Mouse (Mus musculus) kidney, embryonic 14.5 days (tissue): ENCODE measurements around the gene L1cam. TPM values are rescaled to one million over a fixed set of nuclear protein-coding genes. Genes with fewer than 3 reads are reported as not detected.

ENCODE experiments used
- ATAC-seq: fragments of 200-750 bp; cut with Nextera tagmentation; 2 replicates; pipeline ENCODE4 v1.8.0; 2017; ENCODE audit warnings: moderate number of reproducible peaks, mild to moderate bottlenecking, moderate TSS enrichment, moderate library complexity; ENCODE audit not compliant: low FRiP score, low TSS enrichment
- H3K27ac ChIP-seq: fragments of 300-500 bp; sonication (generic); 2 replicates; pipeline ENCODE4 v1.5.1; 2014; ENCODE audit warnings: low read depth, mild to moderate bottlenecking, low read length, moderate library complexity, mixed read lengths
- H3K27me3 ChIP-seq: fragments of 300-500 bp; sonication (generic); 2 replicates; pipeline ENCODE4 v1.6.1; 2014; ENCODE audit warnings: mild to moderate bottlenecking, low read length; ENCODE audit not compliant: control insufficient read depth, insufficient read depth
- H3K36me3 ChIP-seq: fragments of 300-500 bp; sonication (generic); 2 replicates; pipeline ENCODE4 v1.6.1; 2014; ENCODE audit warnings: low read length, mixed read lengths; ENCODE audit not compliant: control insufficient read depth, insufficient read depth
- H3K4me1 ChIP-seq: fragments of 300-500 bp; sonication (generic); 2 replicates; pipeline ENCODE4 v1.6.1; 2014; ENCODE audit warnings: low read length, mixed read lengths; ENCODE audit not compliant: control insufficient read depth, insufficient read depth
- H3K4me2 ChIP-seq: fragments of 300-500 bp; sonication (generic); replicated peaks from 2 replicates; pipeline ENCODE4 v1.6.1; 2014; ENCODE audit warnings: low read depth, mild to moderate bottlenecking, low read length
- H3K4me3 ChIP-seq: fragments of 300-500 bp; sonication (generic); 2 replicates; pipeline ENCODE4 v1.5.1; 2014; ENCODE audit warnings: mild to moderate bottlenecking, low read length
- H3K9ac ChIP-seq: fragments of 300-500 bp; sonication (generic); 2 replicates; pipeline ENCODE4 v1.6.1; 2014; ENCODE audit warnings: low read depth, mild to moderate bottlenecking, low read length, moderate library complexity
- H3K9me3 ChIP-seq: fragments of 300-500 bp; sonication (generic); 2 replicates; pipeline ENCODE4 v1.6.1; 2016; ENCODE audit warnings: low read length; ENCODE audit not compliant: control insufficient read depth
- WGBS: fragments of 180-500 bp; shearing (Covaris S2); extraction: QIAGEN DNeasy Blood & Tissue Kit; methylation state at CpG from one replicate; pipeline ENCODE4 v1.1.7; 2014; 5-methylcytosine and 5-hydroxymethylcytosine counted together
- polyA plus RNA-seq: library from polyadenylated mRNA; unstranded; fragments of >200 nt; fragmentation: Nextera tagmentation; extraction: Ambion mirVana; gene quantifications from 2 replicates; pipeline ENCODE4 v1.2.1, GENCODE M21; 2014

Gene L1cam
- polyA plus RNA-seq, 1 experiment from 2014 or later: 6.1 TPM

DNA sequence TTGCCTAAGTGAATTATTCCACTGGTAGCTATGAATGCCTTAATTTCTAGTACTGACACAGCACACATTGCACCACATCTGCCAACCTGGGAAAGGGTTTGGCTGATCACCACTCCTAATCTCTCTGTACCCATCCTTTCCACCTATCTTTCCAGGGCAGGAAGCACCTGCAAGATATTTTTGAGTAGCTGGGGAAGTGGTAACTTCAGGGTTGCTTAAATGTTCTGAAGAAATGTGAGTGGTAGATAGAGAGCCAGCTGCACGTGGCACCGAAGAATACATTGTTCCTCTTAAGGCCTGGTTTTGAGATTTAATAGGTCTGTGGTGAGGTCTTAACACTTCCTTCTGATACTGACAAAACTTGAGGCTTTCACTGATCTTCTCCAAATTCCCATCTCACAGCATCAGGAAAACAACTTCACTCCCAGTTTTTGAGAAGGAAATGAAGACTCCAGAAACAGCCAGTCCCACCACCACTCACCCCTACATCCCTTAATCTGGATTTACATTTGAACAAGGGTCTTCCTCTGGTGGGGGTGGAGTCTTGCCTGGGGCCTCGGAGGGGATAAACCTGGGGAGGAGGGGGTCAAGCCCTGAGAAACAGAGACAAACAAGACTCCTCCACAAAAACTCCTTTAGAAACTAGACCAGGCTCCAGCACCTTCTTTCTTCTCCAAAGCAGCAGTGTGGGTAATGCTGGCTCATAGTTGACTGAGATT, 79.2 kb downstream of the L1cam start:
- Histone ChIP-seq H3K4me1 (no peaks in the 10 kb centered on the region), H3K9ac (no peak overlapping the region), H3K4me3 (no peak overlapping the region), H3K36me3 (no peaks in the 10 kb centered on the region), H3K9me3 (no peaks in the 10 kb centered on the region), H3K27me3 (no peaks in the 10 kb centered on the region), H3K4me2 (no peak overlapping the region), H3K27ac (no peak overlapping the region)
- no peak for ATAC-seq
- WGBS: 63% methylated on average over 3 of the region's 3 CpGs

DNA sequence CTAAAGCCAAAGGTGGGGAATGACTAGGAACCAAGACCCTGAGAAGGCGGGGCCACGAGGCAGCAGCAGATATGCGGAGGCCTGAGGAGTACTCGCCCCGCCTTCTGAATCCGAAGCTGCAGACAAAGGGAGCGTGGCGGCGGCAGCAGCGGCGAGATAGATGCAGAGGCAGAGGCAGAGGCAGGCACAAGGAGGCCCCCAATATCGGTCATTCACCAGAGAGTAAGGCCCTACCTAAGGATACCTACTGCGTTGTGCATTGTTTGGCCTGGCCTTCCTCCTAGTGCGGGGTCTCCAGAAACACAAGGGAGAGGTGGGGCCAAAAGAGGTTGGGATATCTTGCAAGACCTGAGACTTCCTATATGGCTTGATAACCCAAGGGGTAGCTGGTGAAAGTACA, 80.8 kb downstream of the L1cam start:
- H3K9me3 ChIP-seq: no peaks in the 10 kb centered on the region
- no peaks in the 10 kb centered on the region for H3K4me1 ChIP-seq
- H3K4me2 ChIP-seq: peak overlapping the region; percentile 26
- no peaks in the 10 kb centered on the region for H3K27me3 ChIP-seq
- H3K9ac ChIP-seq: peak overlapping the region; percentile 50; the same call in 1 of the 2 replicates
- H3K27ac ChIP-seq: no peak overlapping the region
- H3K4me3 ChIP-seq: peak overlapping the region; percentile 23
- 24% methylated on average over 14 of the region's 14 CpGs for WGBS
- H3K36me3 ChIP-seq: no peaks in the 10 kb centered on the region
- peak; percentile 72; the same call in 1 of the 2 replicates for ATAC-seq

DNA sequence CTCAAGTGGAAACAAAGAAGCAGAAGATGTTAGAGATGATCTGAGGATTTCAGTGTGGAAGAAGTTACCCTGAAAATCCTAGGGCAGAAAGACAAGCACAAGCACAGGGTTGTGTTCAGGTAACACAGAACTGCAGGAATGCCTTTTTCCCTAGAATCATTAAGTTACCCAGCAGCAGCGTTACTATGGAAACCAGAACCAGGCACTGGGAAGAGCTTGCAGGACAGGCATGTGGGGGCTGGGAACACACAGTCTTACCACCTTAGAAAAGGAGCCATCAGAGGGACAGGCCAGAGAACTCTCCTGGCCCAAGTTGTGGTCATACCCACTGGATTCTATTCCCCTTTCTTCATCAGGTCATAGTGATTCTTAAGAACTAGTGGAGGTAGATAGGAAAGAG, 90.1 kb downstream of the L1cam start:
- no peak for ATAC-seq
- H3K4me3 ChIP-seq: no peak overlapping the region
- H3K4me2 ChIP-seq: no peak overlapping the region
- no peak overlapping the region for H3K27ac ChIP-seq
- no peaks in the 10 kb centered on the region for H3K4me1 ChIP-seq
- no peaks in the 10 kb centered on the region for H3K27me3 ChIP-seq
- H3K36me3 ChIP-seq: no peaks in the 10 kb centered on the region
- H3K9me3 ChIP-seq: no peaks in the 10 kb centered on the region
- 55% methylated on average over 1 of the region's 1 CpGs for WGBS
- no peak overlapping the region for H3K9ac ChIP-seq

Other genes starting within 250 kb of the L1cam start
- 14.1 and 16.3 TPM in 2 replicates for gene Pnck, start 236.0 kb downstream of the L1cam start, polyA plus RNA-seq
- 9.0 and 10.4 TPM in 2 replicates for gene Slc6a8, start 223.0 kb downstream of the L1cam start, polyA plus RNA-seq
- gene Bcap31, start 179.9 kb downstream of the L1cam start, polyA plus RNA-seq: 228 and 265 TPM in 2 replicates
- 9.3 and 12.0 TPM in 2 replicates for gene Abcd1, start 179.5 kb downstream of the L1cam start, polyA plus RNA-seq
- 0.14 and 0.27 TPM in 2 replicates for gene Plxnb3, start 139.0 kb downstream of the L1cam start, polyA plus RNA-seq
- gene Srpk3, start 121.7 kb downstream of the L1cam start, polyA plus RNA-seq: 2.9 and 4.7 TPM in 2 replicates
- 221 and 247 TPM in 2 replicates for gene Idh3g, start 109.2 kb downstream of the L1cam start, polyA plus RNA-seq
- gene Ssr4, start 109.1 kb downstream of the L1cam start, polyA plus RNA-seq: 207 and 210 TPM in 2 replicates
- 1.1 and 1.9 TPM in 2 replicates for gene Pdzd4, start 71.1 kb downstream of the L1cam start, polyA plus RNA-seq
- gene Avpr2, start 4.0 kb downstream of the L1cam start, polyA plus RNA-seq: 2.3 and 4.4 TPM in 2 replicates
- 1.7 and 4.2 TPM in 2 replicates for gene Arhgap4, start 25.8 kb upstream of the L1cam start, polyA plus RNA-seq
- gene Naa10, start 25.8 kb upstream of the L1cam start, polyA plus RNA-seq: 140 and 168 TPM in 2 replicates
- 36.9 and 38.8 TPM in 2 replicates for gene Renbp, start 34.7 kb upstream of the L1cam start, polyA plus RNA-seq
- 78.4 and 87.8 TPM in 2 replicates for gene Hcfc1, start 70.3 kb upstream of the L1cam start, polyA plus RNA-seq
- gene Irak1, start 127.8 kb upstream of the L1cam start, polyA plus RNA-seq: 56.6 and 64.8 TPM in 2 replicates
- not detected in 2 replicates for gene Opn1mw, start 231.4 kb upstream of the L1cam start, polyA plus RNA-seq
- 8.4 and 12.7 TPM in 2 replicates for gene Mecp2, start 239.3 kb upstream of the L1cam start, polyA plus RNA-seq